Mouse (Mus musculus) hematopoietic stem cell, adult 5-6 weeks (primary cell): Measurements from ENCODE around the gene Phf13. TPM values are rescaled to one million over a fixed set of nuclear protein-coding genes. Genes with fewer than 3 reads are reported as not detected.

ENCODE experiments used
- ATAC-seq, 2 experiments: fragments of 125-278 bp in 1 of 2; replicated peaks in 1 of 2; 2 replicates each; pipeline ENCODE4 v1.8.0; 2016 to 2017; ENCODE audit warnings: inconsistent platforms in 2 of 2, mild to moderate bottlenecking in 2 of 2, moderate number of reproducible peaks in 2 of 2, low read depth in 1 of 2, moderate TSS enrichment in 1 of 2; ENCODE audit not compliant: low FRiP score in 2 of 2, poor library complexity in 2 of 2, severe bottlenecking in 2 of 2, insufficient read depth in 1 of 2, low TSS enrichment in 1 of 2
- total RNA-seq: library from RNA; stranded (forward); fragments of 172-1452, 232-1000 nt; gene quantifications from 2 replicates; pipeline ENCODE4 v1.2.3, GENCODE M21; 2017

The Phf13 gene
- total RNA-seq, 1 experiment from 2014 or later = 6.2 TPM

- peak in 1 of 2 experiments; percentile 34; a peak in 1 of 4 replicates for ATAC-seq
Measured at GRCm38 (mm10) chr4:151972221-151972967, 23.7 kb downstream of the Phf13 start.

GRCm38 (mm10) chr4:151968204-151968921, 27.7 kb downstream of the Phf13 start:
- ATAC-seq = no peak

DNA sequence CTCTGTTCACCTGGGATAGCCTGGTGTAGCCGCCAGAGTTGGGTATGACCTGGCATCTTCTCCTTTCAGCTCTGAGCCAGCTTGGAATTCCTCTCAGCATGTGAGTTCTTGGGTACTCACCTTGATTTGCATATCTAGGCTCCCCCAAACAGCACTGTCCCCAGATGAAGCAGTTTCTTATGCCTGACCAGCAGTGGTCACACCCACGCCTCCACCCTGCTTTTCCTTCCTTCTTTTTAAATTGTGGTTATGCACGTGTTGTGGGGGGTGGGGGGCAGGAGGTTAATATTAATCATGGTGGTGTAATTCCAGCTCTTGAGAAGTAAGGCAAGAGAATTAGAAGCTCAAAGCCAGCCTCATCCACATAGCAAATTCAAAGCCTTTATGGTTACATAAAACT, 33.2 kb downstream of the Phf13 start:
- ATAC-seq = 0 out of 4 replicates have a peak, but pooled peaks of 1 of the 2 experiments have one; percentile 24

DNA sequence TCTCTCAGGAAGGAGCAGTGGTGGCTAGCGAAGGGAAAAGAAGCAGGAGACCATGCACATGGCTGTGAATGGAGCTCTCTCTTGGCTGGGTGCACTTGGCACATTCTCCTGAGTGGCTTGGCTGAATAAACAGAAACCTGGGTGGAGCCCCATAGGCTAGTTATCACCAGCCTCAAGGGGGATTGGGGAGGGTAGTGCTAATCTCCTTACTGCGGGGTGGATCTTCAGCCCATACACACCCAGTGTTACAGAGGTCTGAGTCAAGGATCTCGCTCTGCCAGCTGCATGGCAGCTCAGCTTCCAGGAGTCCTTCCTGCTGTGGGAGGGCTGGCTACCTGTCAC, 35.6 kb downstream of the Phf13 start:
- peak; percentile 51 to 61; a peak in 3 of 4 replicates for ATAC-seq

DNA sequence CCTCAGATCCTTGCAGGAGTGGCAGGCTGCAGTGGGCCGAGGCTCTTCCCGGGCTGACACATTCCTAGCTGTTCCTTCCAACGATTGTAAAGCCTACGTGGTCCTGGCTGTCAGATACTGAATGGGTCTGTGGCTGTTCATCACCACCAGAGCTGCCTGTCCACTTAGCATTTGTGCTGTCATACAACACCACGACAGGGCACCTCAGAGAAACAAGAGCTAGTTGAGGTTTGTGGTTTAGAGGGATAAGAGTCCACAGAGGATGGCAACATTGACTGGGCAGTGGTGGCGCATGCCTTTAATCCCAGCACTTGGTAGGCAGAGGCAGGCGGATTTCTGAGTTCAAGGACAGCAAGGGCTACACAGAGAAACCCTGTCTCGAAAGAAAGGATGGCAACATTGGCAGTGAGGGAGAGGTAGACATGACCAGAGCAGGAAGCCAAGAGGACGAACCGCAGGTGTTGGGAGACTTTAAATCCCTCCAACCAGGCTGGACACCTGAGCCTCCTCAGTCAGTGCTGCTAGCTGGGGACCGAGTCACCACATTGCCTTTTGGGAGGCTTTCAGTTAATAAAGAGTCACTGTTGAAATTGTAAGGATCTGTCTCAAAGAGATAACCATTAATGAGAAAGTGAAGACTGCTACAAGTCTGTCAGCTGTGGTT, 36.1 kb downstream of the Phf13 start:
- ATAC-seq = no peak; a peak in 1 of 4 replicates

DNA sequence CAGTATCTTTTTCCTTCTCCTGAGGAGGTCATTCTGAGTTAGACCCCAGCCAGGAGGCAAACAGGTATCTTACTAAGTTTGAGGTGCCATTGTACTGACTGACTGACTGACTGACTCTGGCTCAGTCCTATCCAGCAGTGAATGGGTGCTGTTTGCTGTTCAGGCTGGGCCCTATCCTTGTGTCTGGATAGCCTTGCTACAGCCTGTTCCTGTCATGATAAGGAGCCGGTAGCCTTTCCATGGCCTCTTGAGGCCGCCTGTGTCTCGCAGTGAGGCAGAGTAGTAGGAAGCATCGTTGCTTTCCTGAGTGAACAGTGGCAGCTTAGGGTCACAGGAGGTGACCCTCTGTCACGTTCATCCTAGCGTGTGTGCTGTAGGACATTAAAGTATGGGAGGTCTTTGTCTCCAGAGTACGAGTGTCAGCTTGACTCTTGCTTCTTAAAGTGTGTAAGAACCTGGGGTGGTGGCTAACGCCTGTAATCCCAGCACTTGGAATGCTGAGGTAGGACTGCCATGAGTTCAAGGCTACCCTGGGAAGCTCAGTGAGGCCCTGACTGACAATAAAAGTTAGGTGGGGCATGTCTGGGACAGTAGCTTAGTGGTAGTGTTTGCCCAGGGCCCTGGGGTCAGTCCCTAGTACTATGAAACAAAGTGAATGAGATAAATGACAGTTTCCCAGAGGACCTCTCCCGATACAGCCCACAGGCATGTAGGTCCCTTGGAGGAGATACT, 38.3 kb downstream of the Phf13 start:
- ATAC-seq = peak in 1 of 2 experiments; percentile 12; a peak in 1 of 4 replicates

DNA sequence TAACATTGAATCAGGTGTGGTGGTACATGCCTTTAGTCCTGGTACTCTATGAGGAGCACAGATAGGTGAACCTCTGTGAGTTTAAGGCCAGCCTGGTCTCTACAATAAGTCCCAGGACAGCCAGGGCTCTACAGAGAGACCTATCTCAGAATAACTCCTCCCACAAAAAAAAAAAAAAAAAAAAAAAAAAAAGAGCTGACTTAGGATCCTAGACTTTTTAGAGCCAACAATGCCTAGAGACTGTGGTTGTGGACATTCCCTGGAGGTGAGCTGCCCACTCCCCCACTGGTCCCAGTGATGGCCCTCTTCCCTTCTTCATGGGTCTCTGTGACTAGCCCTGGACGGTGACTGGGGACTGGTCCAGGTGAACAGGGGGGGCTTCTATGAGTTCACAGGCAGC, 40.3 kb downstream of the Phf13 start:
- no peak for ATAC-seq

DNA sequence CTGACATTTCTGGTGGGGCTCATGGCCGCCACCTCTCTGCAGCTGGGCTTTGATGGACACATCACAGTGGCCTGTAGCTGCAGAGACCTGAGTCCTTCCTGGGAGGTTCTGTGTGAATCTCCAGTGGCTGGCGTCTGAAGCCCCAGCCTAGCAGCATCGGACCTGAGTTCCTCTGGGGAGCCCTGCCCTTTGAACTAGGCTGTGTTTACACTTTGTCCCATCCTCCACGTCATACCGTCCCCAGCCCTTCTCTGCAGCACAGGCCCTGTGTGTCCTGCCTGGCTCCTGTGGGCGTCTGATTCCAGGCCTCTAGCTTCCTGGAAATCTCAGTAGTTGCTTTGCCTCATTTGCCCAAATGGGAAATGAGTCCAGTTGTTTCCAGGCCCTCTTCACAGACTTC, 42.8 kb downstream of the Phf13 start:
- ATAC-seq = no peak

DNA sequence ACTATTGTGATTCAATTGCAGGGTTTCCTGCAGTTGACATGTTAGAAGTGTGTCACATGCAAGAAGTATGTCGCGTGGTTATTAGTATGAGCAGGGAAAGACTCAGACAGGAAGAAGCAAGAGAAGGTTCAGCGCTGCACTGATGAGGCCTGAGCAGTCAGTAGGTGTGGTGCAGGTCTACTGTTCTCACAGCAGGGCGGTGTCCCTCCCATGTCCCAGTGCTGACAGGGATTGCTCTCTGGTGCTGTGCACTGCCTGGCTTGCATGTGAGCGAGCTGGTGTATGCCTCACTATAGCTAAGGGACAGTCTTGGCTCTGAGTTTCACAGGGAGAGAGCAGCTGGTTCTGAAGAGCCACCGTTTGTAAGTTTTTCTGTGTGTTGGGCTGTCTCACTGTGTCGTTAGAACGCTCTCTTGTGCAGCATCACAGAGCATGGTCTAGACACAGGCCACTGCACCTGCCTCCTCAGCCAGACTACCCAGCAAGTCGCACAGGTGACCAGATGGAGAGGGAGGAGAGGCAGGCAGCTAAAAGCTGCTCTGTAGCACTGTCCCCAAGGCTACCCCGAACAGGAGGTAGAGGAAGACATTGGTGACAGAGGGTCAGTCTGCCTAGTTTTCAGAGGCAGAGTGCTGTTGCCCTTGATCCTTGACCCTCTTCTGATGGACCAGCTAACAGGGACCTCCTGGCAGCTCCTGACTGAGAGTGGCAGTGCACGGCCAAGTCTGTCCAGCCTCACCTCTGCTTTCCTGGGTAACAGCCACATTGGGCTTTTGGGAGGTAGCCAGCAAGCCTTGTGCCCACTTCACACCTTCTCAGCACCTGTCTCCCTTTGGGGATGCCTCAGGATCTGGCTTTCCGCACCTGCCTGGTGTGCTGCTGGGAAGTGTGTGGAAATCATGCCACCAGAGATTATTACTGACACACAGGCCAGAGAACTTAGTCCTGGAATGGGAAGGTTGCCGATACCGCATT, 47.3 kb downstream of the Phf13 start:
- ATAC-seq = no peak

GRCm38 (mm10) chr4:151946211-151946610, 49.8 kb downstream of the Phf13 start:
- ATAC-seq = no peak

Other genes starting within 250 kb of the Phf13 start
- 11.6 and 60.5 TPM in 2 replicates for gene Camta1, start 134.4 kb downstream of the Phf13 start, total RNA-seq
- 47.3 and 83.1 TPM in 2 replicates for gene Dnajc11, start 62.6 kb downstream of the Phf13 start, total RNA-seq
- gene Thap3, start 7.3 kb downstream of the Phf13 start, total RNA-seq = 13.5 and 14.5 TPM in 2 replicates
- 7.4 and 9.3 TPM in 2 replicates for gene Klhl21, start 12.5 kb upstream of the Phf13 start, total RNA-seq
- gene Zbtb48, start 31.4 kb upstream of the Phf13 start, total RNA-seq = 9.0 and 11.2 TPM in 2 replicates
- 1.5 and 4.8 TPM in 2 replicates for gene Tas1r1, start 42.3 kb upstream of the Phf13 start, total RNA-seq
- 24.8 and 27.0 TPM in 2 replicates for gene Nol9, start 43.1 kb upstream of the Phf13 start, total RNA-seq
- gene Plekhg5, start 76.2 kb upstream of the Phf13 start, total RNA-seq = 3.8 and 3.9 TPM in 2 replicates
- 0.69 and 1.1 TPM in 2 replicates for gene Tnfrsf25, start 119.7 kb upstream of the Phf13 start, total RNA-seq
- 0.89 and 1.6 TPM in 2 replicates for gene Espn, start 156.1 kb upstream of the Phf13 start, total RNA-seq
- gene Hes2, start 162.6 kb upstream of the Phf13 start, total RNA-seq = not detected in 2 replicates
- gene Acot7, start 181.9 kb upstream of the Phf13 start, total RNA-seq = 66.4 and 72.7 TPM in 2 replicates